Mouse (Mus musculus) stomach, postnatal 0 days (tissue): ENCODE data around the gene Hpcal4.

Experiments used
- CTCF ChIP-seq: IDR thresholded peaks from 2 replicates; pipeline ENCODE4 v1.5.1; 2016; ENCODE audit warnings: antibody characterized with exemption, low read depth, mild to moderate bottlenecking, moderate library complexity
- EP300 ChIP-seq: optimal IDR thresholded peaks from 2 replicates; pipeline ENCODE3; 2016; ENCODE audit warnings: antibody characterized with exemption

DNA sequence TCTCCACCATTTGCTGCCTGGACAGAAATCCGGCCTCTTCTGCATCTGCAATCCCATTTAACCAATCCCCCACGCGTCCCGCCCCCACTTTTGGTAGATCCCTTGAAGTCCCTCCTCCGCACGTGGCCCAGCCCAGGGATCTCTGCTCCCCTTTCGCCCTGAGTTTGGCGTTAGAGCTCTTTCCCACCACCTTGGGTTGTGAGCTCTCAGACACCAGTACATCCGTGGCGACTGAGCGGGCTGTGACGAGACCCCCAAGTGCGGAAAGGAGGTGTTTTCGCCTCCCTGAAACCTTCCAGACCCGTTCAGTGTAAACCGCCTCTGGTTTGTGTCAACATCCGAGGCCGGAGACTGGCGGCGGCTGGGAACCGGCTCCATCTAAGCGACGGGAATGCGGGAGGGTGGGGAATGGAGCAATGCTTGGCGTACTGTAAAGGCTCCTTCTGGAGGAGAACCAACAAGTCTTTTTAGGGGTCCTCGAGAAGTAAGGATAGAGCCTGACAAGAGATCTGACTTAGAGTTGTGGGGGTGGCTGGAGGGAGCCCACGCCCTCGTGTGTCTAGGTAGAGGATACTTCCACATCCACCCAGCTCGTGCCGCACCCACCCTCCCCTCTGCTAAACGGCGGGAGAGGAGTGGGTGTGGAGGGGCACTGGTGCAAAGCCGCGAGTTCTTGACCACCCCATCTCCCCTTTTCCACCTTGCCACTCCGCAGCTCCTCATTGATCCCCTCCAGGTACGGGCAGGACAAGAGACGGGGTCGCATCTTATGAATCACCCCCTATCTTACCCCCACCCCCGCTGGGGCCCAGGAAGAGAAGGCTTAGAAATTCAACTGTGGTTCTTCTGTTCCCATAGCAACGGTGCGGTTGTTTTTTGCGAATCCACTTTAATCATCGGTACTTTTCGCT lies at the start of gene Hpcal4:
- TF ChIP-seq CTCF (no peak), EP300 (no peak)
